Mouse (Mus musculus) embryonic fibroblast, embryonic 13.5 days (primary cell): ENCODE measurements around the gene Tubal3. TPM values are rescaled to one million over a fixed set of nuclear protein-coding genes. Genes with fewer than 3 reads are reported as not detected.
A peak's percentile ranks its signal among the peaks of the same experiment; 100 is the strongest.

Experiments used
- H3K27ac ChIP-seq: 2 replicates; pipeline ENCODE4 v1.5.1; 2012; ENCODE audit warnings: low read length, control low read depth, inconsistent platforms; ENCODE audit not compliant: insufficient read depth
- H3K4me1 ChIP-seq: 2 replicates; pipeline ENCODE4 v1.6.1; 2011; ENCODE audit warnings: low read length; ENCODE audit not compliant: control insufficient read depth, insufficient read depth
- H3K4me3 ChIP-seq: 2 replicates; pipeline ENCODE4 v1.5.1; 2011; ENCODE audit warnings: mild to moderate bottlenecking, control low read depth, low read length; ENCODE audit not compliant: insufficient read depth
- CTCF ChIP-seq: IDR thresholded peaks from 2 replicates; pipeline ENCODE4 v1.5.1; 2011; ENCODE audit warnings: mild to moderate bottlenecking, control low read depth, low read length, moderate library complexity, borderline replicate concordance; ENCODE audit not compliant: insufficient read depth
- POLR2A ChIP-seq: IDR thresholded peaks from 2 replicates; pipeline ENCODE4 v1.6.1; 2011; ENCODE audit warnings: low read depth, mild to moderate bottlenecking, control low read depth, low read length, moderate library complexity
- polyA plus RNA-seq: library from polyadenylated mRNA; stranded (reverse); fragments of >200 nt; gene quantifications from 2 replicates; pipeline ENCODE4 v1.2.4, GENCODE M21; 2011; ENCODE audit warnings: low read depth; ENCODE audit not compliant: missing spikeins, insufficient read length

Gene Tubal3
- polyA plus RNA-seq, result not detected in 2 replicates

- H3K27ac ChIP-seq, result no peak within 1 kb of the TSS
- peak within 1 kb of the TSS; percentile 93 for H3K4me3 ChIP-seq
- H3K4me1 ChIP-seq, result peaks cover 3% of the 10 kb centered on the region; the same call in 1 of the 2 replicates
- TF ChIP-seq CTCF, result no peak
- peak; percentile 44 for TF ChIP-seq POLR2A
These were observed at the start of gene Tubal3, which contains the start of gene Net1 for GRCm38 (mm10) chr13:3917571-3918311. Gene Tubal3 (plus strand): TSS chr13:3918274. Gene Net1 (minus strand): TSS chr13:3918220.

GRCm38 (mm10) chr13:3869901-3870300, 48.2 kb upstream of the Tubal3 start:
- no peak overlapping the region for H3K4me3 ChIP-seq
- no peaks in the 10 kb centered on the region for H3K4me1 ChIP-seq
- no peak overlapping the region for H3K27ac ChIP-seq
- TF ChIP-seq POLR2A (no peak), CTCF (no peak)

GRCm38 (mm10) chr13:3872832-3873231, 45.2 kb upstream of the Tubal3 start:
- TF ChIP-seq POLR2A (no peak), CTCF (no peak)
- Histone ChIP-seq H3K27ac (no peak overlapping the region), H3K4me1 (no peaks in the 10 kb centered on the region), H3K4me3 (no peak overlapping the region)

- TF ChIP-seq POLR2A (no peak), CTCF (no peak)
- no peaks in the 10 kb centered on the region for H3K4me1 ChIP-seq
- no peak overlapping the region for H3K4me3 ChIP-seq
- H3K27ac ChIP-seq, result no peak overlapping the region
These were observed 41.6 kb upstream of the Tubal3 start for GRCm38 (mm10) chr13:3876448-3876847.

- no peaks in the 10 kb centered on the region for H3K4me1 ChIP-seq
- no peak for TF ChIP-seq POLR2A
- H3K27ac ChIP-seq, result no peak overlapping the region
- no peak overlapping the region for H3K4me3 ChIP-seq
These were observed 40.9 kb upstream of the Tubal3 start for GRCm38 (mm10) chr13:3877185-3877584.

- Histone ChIP-seq H3K27ac (no peak overlapping the region), H3K4me3 (no peak overlapping the region), H3K4me1 (no peaks in the 10 kb centered on the region)
- TF ChIP-seq POLR2A (no peak), CTCF (no peak)
These were observed 40.3 kb upstream of the Tubal3 start for GRCm38 (mm10) chr13:3877679-3878220.

GRCm38 (mm10) chr13:3886663-3887062, 31.4 kb upstream of the Tubal3 start:
- H3K27ac ChIP-seq, result no peak overlapping the region
- H3K4me3 ChIP-seq, result no peak overlapping the region

GRCm38 (mm10) chr13:3889111-3889510, 29.0 kb upstream of the Tubal3 start:
- TF ChIP-seq POLR2A, result no peak
- no peak for TF ChIP-seq CTCF
- H3K27ac ChIP-seq, result no peak overlapping the region
- H3K4me3 ChIP-seq, result no peak overlapping the region
- H3K4me1 ChIP-seq, result peaks cover 4% of the 10 kb centered on the region; the same call in 1 of the 2 replicates

More at GRCm38 (mm10) chr13:3886663-3887062, 31.4 kb upstream of the Tubal3 start:
- TF ChIP-seq POLR2A, result no peak
- no peak for TF ChIP-seq CTCF
- H3K4me1 ChIP-seq, result peaks cover 4% of the 10 kb centered on the region; the same call in 1 of the 2 replicates

GRCm38 (mm10) chr13:3890061-3890460, 28.0 kb upstream of the Tubal3 start:
- TF ChIP-seq CTCF (no peak), POLR2A (no peak)
- H3K4me1 ChIP-seq, result peaks cover 4% of the 10 kb centered on the region; the same call in 1 of the 2 replicates
- no peak overlapping the region for H3K4me3 ChIP-seq
- H3K27ac ChIP-seq, result no peak overlapping the region

GRCm38 (mm10) chr13:3891479-3892087, 26.5 kb upstream of the Tubal3 start:
- peak overlapping the region; percentile 81 for H3K4me3 ChIP-seq
- TF ChIP-seq POLR2A, result no peak
- no peak for TF ChIP-seq CTCF
- H3K27ac ChIP-seq, result no peak overlapping the region
- peaks cover 4% of the 10 kb centered on the region; the same call in 1 of the 2 replicates for H3K4me1 ChIP-seq

- peak overlapping the region; percentile 81 for H3K4me3 ChIP-seq
- TF ChIP-seq CTCF (no peak), POLR2A (no peak)
- no peak overlapping the region; the same call in 1 of the 2 replicates for H3K27ac ChIP-seq
- peaks cover 4% of the 10 kb centered on the region; the same call in 1 of the 2 replicates for H3K4me1 ChIP-seq
These were observed 25.5 kb upstream of the Tubal3 start for GRCm38 (mm10) chr13:3892601-3893000.
